11 mouse cellular contexts compared by ENCODE assay signal in genomic region chr5:123294653-123295052, GRCm38 (mm10).
"Had no signal": no experiment of that assay in that cellular context is flagged by ENCODE, and none has a peak within 500 bp of the region (broad histone marks: within the 10 kb centered on the region; RNA-seq: fewer than 3 reads in every experiment).

No protein-coding gene starts in this region.

- H3K9me3 ChIP-seq: limb, embryonic 13.5 days; midbrain, embryonic 12.5 days had no signal

- ATAC-seq: midbrain, embryonic 16.5 days had no signal

- H3K27me3 ChIP-seq: limb, embryonic 13.5 days had no signal

- H3K4me2 ChIP-seq: limb, embryonic 13.5 days; midbrain, embryonic 12.5 days had no signal

- H3K4me3 ChIP-seq: layer of hippocampus, adult 2 months; limb, embryonic 13.5 days; midbrain, embryonic 12.5 days had no signal

- H3K9ac ChIP-seq: limb, embryonic 13.5 days; liver, embryonic 14.5 days; midbrain, embryonic 12.5 days had no signal

- H3K4me1 ChIP-seq: midbrain, embryonic 12.5 days had no signal

- H3K27ac ChIP-seq: layer of hippocampus, adult 2 months; limb, embryonic 13.5 days; liver, embryonic 14.5 days; midbrain, embryonic 12.5 days; stomach, postnatal 0 days had no signal

- DNase-seq: kidney, postnatal 10 days; left cerebral cortex, postnatal 4 days; lung, adult 18-20 months; thymus, adult 2 months; thymus, postnatal 25 days had no signal

- H3K36me3 ChIP-seq: limb, embryonic 13.5 days; midbrain, embryonic 12.5 days had no signal
